Mouse (Mus musculus) lung, embryonic 15.5 days (tissue): Measurements from ENCODE around the gene Agps. TPM values are rescaled to one million over a fixed set of nuclear protein-coding genes. Genes with fewer than 3 reads are reported as not detected.

Experiments
- ATAC-seq: fragments of 200-750 bp; cut with Nextera tagmentation; 2 replicates; pipeline ENCODE4 v1.8.0; 2017; ENCODE audit warnings: moderate number of reproducible peaks, borderline replicate concordance; ENCODE audit not compliant: low FRiP score, low TSS enrichment; ENCODE audit errors: extremely low read depth
- H3K27ac ChIP-seq: fragments of 300-500 bp; sonication (generic); 2 replicates; pipeline ENCODE4 v1.5.1; 2015; ENCODE audit warnings: moderate library complexity, mild to moderate bottlenecking, inconsistent platforms
- H3K27me3 ChIP-seq: fragments of 300-500 bp; sonication (generic); 2 replicates; pipeline ENCODE4 v1.6.1; 2015; ENCODE audit warnings: inconsistent platforms
- H3K36me3 ChIP-seq: fragments of 300-500 bp; sonication (generic); 2 replicates; pipeline ENCODE4 v1.6.1; 2015; ENCODE audit warnings: inconsistent platforms
- H3K4me1 ChIP-seq: fragments of 300-500 bp; sonication (generic); 2 replicates; pipeline ENCODE4 v1.6.1; 2015; ENCODE audit warnings: inconsistent platforms
- H3K4me2 ChIP-seq: fragments of 300-500 bp; sonication (generic); 2 replicates; pipeline ENCODE4 v1.6.1; 2015; ENCODE audit warnings: inconsistent platforms, mild to moderate bottlenecking, moderate library complexity
- H3K4me3 ChIP-seq: fragments of 300-500 bp; sonication (generic); 2 replicates; pipeline ENCODE4 v1.5.1; 2015; ENCODE audit warnings: mild to moderate bottlenecking, inconsistent platforms
- H3K9ac ChIP-seq: fragments of 300-500 bp; sonication (generic); 2 replicates; pipeline ENCODE4 v1.6.1; 2015; ENCODE audit warnings: inconsistent platforms
- H3K9me3 ChIP-seq: fragments of 300-500 bp; sonication (generic); 2 replicates; pipeline ENCODE4 v1.6.1; 2016; ENCODE audit warnings: inconsistent platforms
- WGBS: fragments of 180-500 bp; shearing (Covaris S2); methylation state at CpG from one replicate; pipeline ENCODE4 v1.1.7; 2015; 5-methylcytosine and 5-hydroxymethylcytosine counted together
- polyA plus RNA-seq: library from polyadenylated mRNA; unstranded; fragments of >200 nt; fragmentation: Nextera tagmentation; extraction: Ambion mirVana; gene quantifications from 2 replicates; pipeline ENCODE4 v1.2.1, GENCODE M21; 2015

Gene Agps
- polyA plus RNA-seq, 1 experiment from 2014 or later, result 42.3 TPM

GRCm38 (mm10) chr2:75832781-75833180, 804 bp downstream of the Agps start:
- peaks cover 31% of the 10 kb centered on the region for H3K4me1 ChIP-seq
- WGBS, result 0% methylated on average over 5 of the region's 5 CpGs
- H3K36me3 ChIP-seq, result no peaks in the 10 kb centered on the region
- peak overlapping the region; percentile 89 for H3K9ac ChIP-seq
- peak overlapping the region; percentile 93 for H3K27ac ChIP-seq
- no peak for ATAC-seq
- no peaks in the 10 kb centered on the region for H3K27me3 ChIP-seq
- H3K9me3 ChIP-seq, result no peaks in the 10 kb centered on the region
- peak overlapping the region; percentile 96 for H3K4me3 ChIP-seq
- H3K4me2 ChIP-seq, result peak overlapping the region; percentile 76

- 73% methylated on average over 2 of the region's 2 CpGs for WGBS
- Histone ChIP-seq H3K4me3 (no peak overlapping the region), H3K27ac (no peak overlapping the region), H3K27me3 (no peaks in the 10 kb centered on the region), H3K9ac (no peak overlapping the region), H3K4me2 (no peak overlapping the region), H3K9me3 (no peaks in the 10 kb centered on the region), H3K4me1 (peaks cover 33% of the 10 kb centered on the region), H3K36me3 (no peaks in the 10 kb centered on the region)
- ATAC-seq, result no peak
These were observed 2.5 kb downstream of the Agps start for GRCm38 (mm10) chr2:75834492-75834891.

GRCm38 (mm10) chr2:75842302-75842701, 10.3 kb downstream of the Agps start:
- no peak overlapping the region for H3K27ac ChIP-seq
- ATAC-seq, result no peak

GRCm38 (mm10) chr2:75847708-75848107, 15.7 kb downstream of the Agps start:
- ATAC-seq, result no peak
- no peaks in the 10 kb centered on the region for H3K27me3 ChIP-seq
- no peaks in the 10 kb centered on the region for H3K4me1 ChIP-seq
- no peaks in the 10 kb centered on the region for H3K36me3 ChIP-seq
- no peak overlapping the region for H3K27ac ChIP-seq
- H3K4me3 ChIP-seq, result no peak overlapping the region
- H3K9ac ChIP-seq, result no peak overlapping the region
- no peaks in the 10 kb centered on the region for H3K9me3 ChIP-seq
- 83% methylated on average over 1 of the region's 1 CpGs for WGBS
- no peak overlapping the region for H3K4me2 ChIP-seq

More at GRCm38 (mm10) chr2:75842302-75842701, 10.3 kb downstream of the Agps start:
- no peaks in the 10 kb centered on the region for H3K36me3 ChIP-seq
- 69% methylated on average over 2 of the region's 2 CpGs for WGBS
- no peaks in the 10 kb centered on the region for H3K9me3 ChIP-seq
- no peak overlapping the region for H3K4me2 ChIP-seq
- no peaks in the 10 kb centered on the region for H3K27me3 ChIP-seq
- H3K4me1 ChIP-seq, result peaks cover 7% of the 10 kb centered on the region; the same call in 1 of the 2 replicates
- H3K4me3 ChIP-seq, result no peak overlapping the region
- no peak overlapping the region for H3K9ac ChIP-seq

GRCm38 (mm10) chr2:75852483-75852882, 20.5 kb downstream of the Agps start:
- no peak overlapping the region for H3K27ac ChIP-seq
- no peak overlapping the region for H3K9ac ChIP-seq
- H3K4me3 ChIP-seq, result no peak overlapping the region
- ATAC-seq, result no peak
- WGBS, result 96% methylated on average over 2 of the region's 2 CpGs
- 0 out of 2 replicates have a peak, but pooled peaks cover 4% of the 10 kb centered on the region for H3K36me3 ChIP-seq
- no peak overlapping the region for H3K4me2 ChIP-seq
- no peaks in the 10 kb centered on the region for H3K27me3 ChIP-seq
- H3K4me1 ChIP-seq, result no peaks in the 10 kb centered on the region
- no peaks in the 10 kb centered on the region for H3K9me3 ChIP-seq

- Histone ChIP-seq H3K9me3 (no peaks in the 10 kb centered on the region), H3K9ac (no peak overlapping the region), H3K4me2 (no peak overlapping the region), H3K27me3 (no peaks in the 10 kb centered on the region), H3K4me3 (no peak overlapping the region), H3K4me1 (no peaks in the 10 kb centered on the region), H3K36me3 (0 out of 2 replicates have a peak, but pooled peaks cover 8% of the 10 kb centered on the region), H3K27ac (no peak overlapping the region)
- WGBS, result 46% methylated on average over 3 of the region's 3 CpGs
- no peak for ATAC-seq
These were observed 22.2 kb downstream of the Agps start for GRCm38 (mm10) chr2:75854136-75854535.

- Histone ChIP-seq H3K9ac (no peak overlapping the region), H3K4me2 (no peak overlapping the region), H3K4me1 (no peaks in the 10 kb centered on the region), H3K27ac (no peak overlapping the region), H3K36me3 (peaks cover 21% of the 10 kb centered on the region), H3K4me3 (no peak overlapping the region), H3K9me3 (no peaks in the 10 kb centered on the region), H3K27me3 (no peaks in the 10 kb centered on the region)
- WGBS, result 92% methylated on average over 3 of the region's 3 CpGs
- ATAC-seq, result no peak
These were observed 29.1 kb downstream of the Agps start for GRCm38 (mm10) chr2:75861115-75861514.

GRCm38 (mm10) chr2:75869604-75870003, 37.6 kb downstream of the Agps start:
- Histone ChIP-seq H3K9me3 (no peaks in the 10 kb centered on the region), H3K4me1 (no peaks in the 10 kb centered on the region), H3K27ac (no peak overlapping the region), H3K36me3 (peaks cover 9% of the 10 kb centered on the region; the same call in 1 of the 2 replicates), H3K27me3 (no peaks in the 10 kb centered on the region), H3K4me3 (no peak overlapping the region), H3K9ac (no peak overlapping the region), H3K4me2 (no peak overlapping the region)
- 79% methylated on average over 2 of the region's 2 CpGs for WGBS
- ATAC-seq, result no peak; the same call in 1 of the 2 replicates

- no peak overlapping the region for H3K4me2 ChIP-seq
- H3K27me3 ChIP-seq, result no peaks in the 10 kb centered on the region
- no peaks in the 10 kb centered on the region for H3K4me1 ChIP-seq
- WGBS, result 83% methylated on average over 3 of the region's 3 CpGs
- no peak overlapping the region for H3K27ac ChIP-seq
- no peak overlapping the region for H3K4me3 ChIP-seq
- ATAC-seq, result no peak
- H3K9me3 ChIP-seq, result no peaks in the 10 kb centered on the region
- no peak overlapping the region for H3K9ac ChIP-seq
- peaks cover 3% of the 10 kb centered on the region; the same call in 1 of the 2 replicates for H3K36me3 ChIP-seq
These were observed 42.1 kb downstream of the Agps start for GRCm38 (mm10) chr2:75874008-75874559.

- 47% methylated on average over 3 of the region's 3 CpGs for WGBS
These were observed 47.8 kb downstream of the Agps start for GRCm38 (mm10) chr2:75879791-75880190.

GRCm38 (mm10) chr2:75883543-75883942, 51.6 kb downstream of the Agps start:
- WGBS, result 24% methylated on average over 1 of the region's 1 CpGs
- Histone ChIP-seq H3K36me3 (peaks cover 5% of the 10 kb centered on the region), H3K27me3 (no peaks in the 10 kb centered on the region), H3K9me3 (no peaks in the 10 kb centered on the region), H3K9ac (no peak overlapping the region), H3K27ac (no peak overlapping the region), H3K4me3 (no peak overlapping the region), H3K4me2 (no peak overlapping the region), H3K4me1 (no peaks in the 10 kb centered on the region)
- ATAC-seq, result no peak

More at GRCm38 (mm10) chr2:75879791-75880190, 47.8 kb downstream of the Agps start:
- H3K36me3 ChIP-seq, result peaks cover 3% of the 10 kb centered on the region; the same call in 1 of the 2 replicates
- H3K27me3 ChIP-seq, result no peaks in the 10 kb centered on the region
- H3K4me3 ChIP-seq, result no peak overlapping the region
- no peak overlapping the region for H3K4me2 ChIP-seq
- no peaks in the 10 kb centered on the region for H3K4me1 ChIP-seq
- no peak overlapping the region for H3K9ac ChIP-seq
- ATAC-seq, result no peak
- no peak overlapping the region for H3K27ac ChIP-seq
- H3K9me3 ChIP-seq, result no peaks in the 10 kb centered on the region

GRCm38 (mm10) chr2:75891981-75892380, 60.0 kb downstream of the Agps start:
- 78% methylated on average over 4 of the region's 4 CpGs for WGBS
- no peak overlapping the region for H3K4me3 ChIP-seq
- peaks cover 5% of the 10 kb centered on the region for H3K36me3 ChIP-seq
- H3K9me3 ChIP-seq, result no peaks in the 10 kb centered on the region
- H3K9ac ChIP-seq, result no peak overlapping the region
- H3K4me2 ChIP-seq, result no peak overlapping the region
- no peak overlapping the region for H3K27ac ChIP-seq
- H3K4me1 ChIP-seq, result no peaks in the 10 kb centered on the region
- H3K27me3 ChIP-seq, result no peaks in the 10 kb centered on the region
- ATAC-seq, result no peak
